Mouse (Mus musculus): ENCODE data around the gene Ppm1l. TPM values are rescaled to one million over a fixed set of nuclear protein-coding genes. Genes with fewer than 3 reads are reported as not detected.
A peak's percentile ranks its signal among the peaks of the same experiment; 100 is the strongest.
"Not testable (repeated sequence)": the region's sequence is repeated elsewhere in the genome, so short reads cannot be mapped to it uniquely, and the experiment has no call there.

The Ppm1l gene
- total RNA-seq, 2 experiments from 2014 or later, result 56.7 to 57.7 TPM

GRCm38 (mm10) chr3:69532687-69533086, 216.0 kb downstream of the Ppm1l start:
- DNase-seq (ENCODE audit: low spot score in 2 of 2), result no peak

- no peak for DNase-seq (ENCODE audit: low spot score in 2 of 2)
Observed at GRCm38 (mm10) chr3:69535486-69535885, 218.8 kb downstream of the Ppm1l start.

- no peak for DNase-seq (ENCODE audit: low spot score in 2 of 2)
Observed at GRCm38 (mm10) chr3:69535941-69536647, 219.4 kb downstream of the Ppm1l start.

- DNase-seq (ENCODE audit: low spot score in 2 of 2), result peak; percentile 40 to 49
Observed at GRCm38 (mm10) chr3:69542962-69543361, 226.3 kb downstream of the Ppm1l start.

- DNase-seq (ENCODE audit: low spot score in 2 of 2), result no peak
Observed at GRCm38 (mm10) chr3:69543730-69544129, 227.1 kb downstream of the Ppm1l start.

- DNase-seq (ENCODE audit: low spot score in 2 of 2), result no peak
Observed at GRCm38 (mm10) chr3:69545017-69545416, 228.4 kb downstream of the Ppm1l start.

GRCm38 (mm10) chr3:69548704-69549455, 232.2 kb downstream of the Ppm1l start:
- no peak for DNase-seq (ENCODE audit: low spot score in 2 of 2)

GRCm38 (mm10) chr3:69549602-69550001, 232.9 kb downstream of the Ppm1l start:
- DNase-seq (ENCODE audit: low spot score in 2 of 2), result no peak

GRCm38 (mm10) chr3:69555511-69555910, 238.8 kb downstream of the Ppm1l start:
- no peak for DNase-seq (ENCODE audit: low spot score in 2 of 2)

- DNase-seq (ENCODE audit: low spot score in 2 of 2), result no peak
Observed at GRCm38 (mm10) chr3:69556092-69556778, 239.6 kb downstream of the Ppm1l start.

GRCm38 (mm10) chr3:69559316-69559974, 242.8 kb downstream of the Ppm1l start:
- no peak for DNase-seq (ENCODE audit: low spot score in 2 of 2)

GRCm38 (mm10) chr3:69559975-69560330, 243.3 kb downstream of the Ppm1l start:
- DNase-seq (ENCODE audit: low spot score in 2 of 2), result no peak

GRCm38 (mm10) chr3:69561686-69562085, 245.0 kb downstream of the Ppm1l start:
- DNase-seq (ENCODE audit: low spot score in 2 of 2), result no peak

GRCm38 (mm10) chr3:69563406-69563805, 246.7 kb downstream of the Ppm1l start:
- DNase-seq (ENCODE audit: low spot score in 2 of 2), result no peak

- not testable (repeated sequence) for DNase-seq (ENCODE audit: low spot score in 2 of 2)
Observed at GRCm38 (mm10) chr3:69565586-69565985, 248.9 kb downstream of the Ppm1l start.

- DNase-seq (ENCODE audit: low spot score in 2 of 2), result no peak
Observed at GRCm38 (mm10) chr3:69572561-69572960, 255.9 kb downstream of the Ppm1l start.

- no peak for DNase-seq (ENCODE audit: low spot score in 2 of 2)
Observed at GRCm38 (mm10) chr3:69575577-69575976, 258.9 kb downstream of the Ppm1l start.

GRCm38 (mm10) chr3:69576715-69577114, 260.1 kb downstream of the Ppm1l start:
- DNase-seq (ENCODE audit: low spot score in 2 of 2), result no peak

- no peak for DNase-seq (ENCODE audit: low spot score in 2 of 2)
Observed at GRCm38 (mm10) chr3:69578791-69579190, 262.1 kb downstream of the Ppm1l start.

- no peak for DNase-seq (ENCODE audit: low spot score in 2 of 2)
Observed at GRCm38 (mm10) chr3:69583798-69584197, 267.1 kb downstream of the Ppm1l start.

- no peak for DNase-seq (ENCODE audit: low spot score in 2 of 2)
Observed at GRCm38 (mm10) chr3:69588101-69588760, 271.6 kb downstream of the Ppm1l start.

Measured in layer of hippocampus, postnatal 10 days (tissue).